Mouse (Mus musculus) erythroblast, embryonic 14.5 days (primary cell): Measurements from ENCODE around the gene Tspan31.

Source experiments
- GATA1 ChIP-seq: IDR thresholded peaks from 2 replicates; pipeline ENCODE4 v1.6.1; 2012; ENCODE audit warnings: low read length, inconsistent platforms, mixed read lengths
- TAL1 ChIP-seq: IDR thresholded peaks from 3 replicates; pipeline ENCODE4 v1.6.1; 2012; ENCODE audit warnings: low read length, inconsistent platforms, mixed read lengths

DNA sequence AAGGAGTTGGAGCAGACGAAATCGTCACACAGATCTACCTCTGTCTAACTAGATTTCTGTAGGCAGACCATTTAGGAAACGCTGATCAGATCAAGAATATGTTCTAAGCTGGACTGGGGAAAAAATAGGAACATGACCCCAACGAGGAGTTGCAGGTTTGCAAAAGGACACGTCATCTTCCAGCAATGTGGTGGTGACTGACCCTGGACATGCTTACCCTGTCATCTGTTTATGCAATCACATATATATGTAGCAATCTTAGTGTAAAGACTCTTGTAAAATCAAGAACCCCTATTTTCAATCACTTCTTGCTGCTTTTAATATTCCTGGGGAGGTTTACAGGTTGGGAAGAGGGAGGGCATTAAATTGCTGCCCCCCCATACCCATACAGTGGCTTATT, 7.6 kb downstream of the Tspan31 start:
- no peak for TF ChIP-seq TAL1
- no peak for TF ChIP-seq GATA1
